Mouse (Mus musculus) inflammation-experienced regulatory T-cells (primary cell): ENCODE measurements around the gene Caprin1. TPM values are rescaled to one million over a fixed set of nuclear protein-coding genes. Genes with fewer than 3 reads are reported as not detected.

Experiments
- polyA plus RNA-seq, 2 experiments: library from polyadenylated mRNA; unstranded; fragments of 100-300 nt; shearing (Covaris generic); gene quantifications; one replicate each; pipeline ENCODE4 v1.2.1; 2017

Gene Caprin1
- polyA plus RNA-seq: 100 to 1,000 TPM; 239 to 266 TPM

GRCm38 (mm10) chr2:103797491-103798009, at the start of gene Caprin1:
TSS of gene Caprin1 (minus strand) at chr2:103797649.

GRCm38 (mm10) chr2:103760906-103761716, 36.3 kb downstream of the Caprin1 start, which contains the start of gene Nat10:
TSS of gene Nat10 (minus strand) at chr2:103761270.

Other genes with a start within 250 kb of the Caprin1 start
- gene Abtb2, start 231.3 kb downstream of the Caprin1 start, polyA plus RNA-seq: 10 to 100 TPM; 46.7 to 60.9 TPM
- gene Nat10, start 36.4 kb downstream of the Caprin1 start, polyA plus RNA-seq: 10 to 100 TPM; 33.6 to 43.8 TPM
- gene Lmo2, start 160.3 kb upstream of the Caprin1 start, polyA plus RNA-seq: 1 to 10 TPM; 2.6 to 5.3 TPM
- 10 to 100 TPM; 39.4 to 50.5 TPM for gene Fbxo3, start 230.1 kb upstream of the Caprin1 start, polyA plus RNA-seq
- 1 to 10 TPM; 3.9 to 4.0 TPM for gene 4931422A03Rik, start 230.7 kb upstream of the Caprin1 start, polyA plus RNA-seq